34 mouse cellular contexts compared by ENCODE assay signal in genomic region chr2:43583243-43583812, GRCm38 (mm10). TPM values are rescaled to one million over a fixed set of nuclear protein-coding genes. Genes with fewer than 3 reads are reported as not detected.
DNase-seq lines count a peak whose midpoint lies in the region; ATAC-seq and TF ChIP-seq lines count a peak whose summit lies in the region.
"Had no signal": no experiment of that assay in that cellular context is flagged by ENCODE, and none has a peak within 500 bp of the region (broad histone marks: within the 10 kb centered on the region; RNA-seq: fewer than 3 reads in every experiment).

No protein-coding gene starts in this region.

- H3K4me2 ChIP-seq in lung, postnatal 0 days (replicated peaks; ENCODE audit: low read depth, low read length) = no peak overlapping the region
- H3K4me2 ChIP-seq: kidney, embryonic 15.5 days; limb, embryonic 12.5 days; liver, embryonic 15.5 days; lung, embryonic 14.5 days had no signal

- no peak for TF ChIP-seq EP300 in lung, postnatal 0 days (IDR thresholded peaks at IDR 0.05)

- H3K36me3 ChIP-seq in megakaryocyte, embryonic 14.5 days (replicated peaks; ENCODE audit: low read length) = no peaks in the 10 kb centered on the region
- H3K36me3 ChIP-seq in lung, postnatal 0 days (ENCODE audit: insufficient read depth, low read length) = no peaks in the 10 kb centered on the region
- H3K36me3 ChIP-seq: G1E; hindbrain, embryonic 10.5 days; kidney, embryonic 15.5 days; limb, embryonic 12.5 days; liver, embryonic 15.5 days had no signal

- DNase-seq in embryo, embryonic 10 days (ENCODE audit: low spot score) = peak; percentile 24
- no peak for DNase-seq in embryo, embryonic 9.5 days (ENCODE audit: extremely low spot score)
- peak; percentile 7 for DNase-seq in ZHBTc4 (ENCODE audit: low read depth, low spot score)
- DNase-seq in c-Kit-positive CD71-positive TER-119-positive erythroid progenitor cells, embryonic 14.5 days (ENCODE audit: low spot score) = no peak
- DNase-seq in lung, postnatal 0 days (ENCODE audit: low spot score) = no peak
- DNase-seq: adrenal gland, postnatal 14 days; cerebellum, adult 18-20 months; cerebellum, postnatal 14 days; gastrocnemius, postnatal 14 days; heart, postnatal 14 days; kidney, adult 18-20 months; kidney, postnatal 25 days; lung, embryonic 14.5 days; lung, postnatal 36 days; spleen, adult 18-20 months; thymus, adult 18-20 months; thymus, postnatal 36 days had no signal

- no peak overlapping the region for H3K27ac ChIP-seq in lung, postnatal 0 days (ENCODE audit: low read length)
- H3K27ac ChIP-seq: hindbrain, embryonic 10.5 days; kidney, embryonic 15.5 days; limb, embryonic 12.5 days; liver, embryonic 15.5 days; stomach, postnatal 0 days had no signal

- no peak for ATAC-seq in megakaryocyte, adult 5-6 weeks (ENCODE audit: poor library complexity, severe bottlenecking)
- ATAC-seq in megakaryocyte progenitor cell, adult 5-6 weeks (replicated peaks; ENCODE audit: poor library complexity) = 0 out of 2 replicates have a peak, but pooled peaks have one; percentile 11
- ATAC-seq in lung, postnatal 0 days = no peak
- ATAC-seq: hindbrain, embryonic 16.5 days had no signal

- no peaks in the 10 kb centered on the region for H3K4me1 ChIP-seq in megakaryocyte, embryonic 14.5 days
- H3K4me1 ChIP-seq in lung, postnatal 0 days (ENCODE audit: insufficient read depth, low read depth, low read length) = no peaks in the 10 kb centered on the region
- H3K4me1 ChIP-seq: hindbrain, embryonic 10.5 days; kidney, embryonic 15.5 days; limb, embryonic 12.5 days; liver, embryonic 15.5 days had no signal

- H3K4me3 ChIP-seq in megakaryocyte, embryonic 14.5 days (replicated peaks) = peak overlapping the region; percentile 42
- no peak overlapping the region for H3K4me3 ChIP-seq in lung, postnatal 0 days (ENCODE audit: low read depth, low read length)
- H3K4me3 ChIP-seq: erythroblast, embryonic 14.5 days; hindbrain, embryonic 10.5 days; kidney, embryonic 15.5 days; limb, embryonic 12.5 days; liver, embryonic 15.5 days had no signal

- H3K9ac ChIP-seq in lung, postnatal 0 days (replicated peaks; ENCODE audit: low read depth) = no peak overlapping the region
- H3K9ac ChIP-seq: kidney, embryonic 15.5 days; limb, embryonic 12.5 days; liver, embryonic 15.5 days; lung, embryonic 14.5 days had no signal

- no peaks in the 10 kb centered on the region for H3K9me3 ChIP-seq in megakaryocyte, embryonic 14.5 days
- no peaks in the 10 kb centered on the region for H3K9me3 ChIP-seq in lung, postnatal 0 days (ENCODE audit: low read length)
- H3K9me3 ChIP-seq: G1E; hindbrain, embryonic 10.5 days; kidney, embryonic 15.5 days; limb, embryonic 12.5 days; liver, embryonic 15.5 days had no signal

- WGBS in lung, postnatal 0 days = 70% methylated on average over 8 of the region's 8 CpGs

- no peak for TF ChIP-seq CTCF in lung, postnatal 0 days (IDR thresholded peaks at IDR 0.05)

- no peaks in the 10 kb centered on the region for H3K27me3 ChIP-seq in megakaryocyte, embryonic 14.5 days (replicated peaks)
- no peaks in the 10 kb centered on the region for H3K27me3 ChIP-seq in lung, postnatal 0 days (replicated peaks; ENCODE audit: insufficient read depth, low read length)
- H3K27me3 ChIP-seq: kidney, embryonic 15.5 days; limb, embryonic 12.5 days; liver, embryonic 15.5 days had no signal

RNA-seq across cellular contexts. Expression of gene Kynu, which starts 28.2 kb away (rescaled TPM):
- 0.17 TPM in 1 of 2 replicates, not detected in the other for polyA plus RNA-seq in megakaryocyte, embryonic 14.5 days (2012; ENCODE audit: insufficient read depth, low replicate concordance)
- 5.1 and 7.2 TPM in 2 replicates for total RNA-seq in megakaryocyte, adult 5-6 weeks (2015)
- total RNA-seq in megakaryocyte, adult 5-6 weeks (2017) = 8.0 and 8.6 TPM in 2 replicates
- total RNA-seq in megakaryocyte progenitor cell, adult 5-6 weeks (2015) = 0.10 and 0.22 TPM in 2 replicates
- total RNA-seq in megakaryocyte progenitor cell, adult 5-6 weeks (2017) = not detected in 2 replicates
- polyA plus RNA-seq in lung, postnatal 0 days (2015; fragmentation: Nextera tagmentation; extraction: Ambion mirVana) = 0.88 and 1.6 TPM in 2 replicates
- total RNA-seq: gastrocnemius, postnatal 14 days; granulocyte monocyte progenitor cell, adult 5-6 weeks; heart, postnatal 14 days; layer of hippocampus, adult 18-20 months; left cerebral cortex, adult 18-20 months; left cerebral cortex, postnatal 14 days had no signal
- polyA plus RNA-seq: C2C12; erythroblast, embryonic 14.5 days; G1E; heart, embryonic 14.5 days had no signal

Comparison
In these comparisons a context has a peak if more than half of its experiments do, and no peak if none do; other contexts are left out.
1. DNase-seq: peak in embryo, embryonic 10 days (single experiment) and ZHBTc4 (single experiment); none in embryo, embryonic 9.5 days (single experiment), c-Kit-positive CD71-positive TER-119-positive erythroid progenitor cells, embryonic 14.5 days (single experiment) and lung, postnatal 0 days (single experiment).
2. RNA of gene Kynu, which starts 28.2 kb away (total RNA-seq): 5.1 to 8.6 TPM in megakaryocyte, adult 5-6 weeks; 0.10 to 0.22 TPM in megakaryocyte progenitor cell, adult 5-6 weeks; every median in the first group is over 4 times any median in the second.